Mouse (Mus musculus): ENCODE results near the gene Slc25a11.

GRCm38 (mm10) chr11:70674014-70674413 lies 26.7 kb upstream of the Slc25a11 start:
- no peak for TF ChIP-seq CTCF (IDR thresholded peaks at IDR 0.05; ENCODE audit: control insufficient read depth, insufficient read depth, insufficient read length)
- no peak for TF ChIP-seq CEBPB (IDR thresholded peaks at IDR 0.05; ENCODE audit: low read depth)
- TF ChIP-seq MAX (IDR thresholded peaks at IDR 0.05): no peak
- TF ChIP-seq USF1 (IDR thresholded peaks at IDR 0.05; ENCODE audit: low read depth): no peak
- TF ChIP-seq MYOD1 (IDR thresholded peaks at IDR 0.05; ENCODE audit: control insufficient read depth, insufficient read length, low read depth): no peak
- TF ChIP-seq MYOG (IDR thresholded peaks at IDR 0.05; ENCODE audit: control insufficient read depth, extremely low read depth, insufficient read length): no peak
